Comparison of ENCODE assay signal across 23 mouse cellular contexts in genomic region chr5:24400362-24400761, GRCm38 (mm10). TPM values are rescaled to one million over a fixed set of nuclear protein-coding genes. Genes with fewer than 3 reads are reported as not detected.
DNase-seq lines count a peak whose midpoint lies in the region; ATAC-seq and TF ChIP-seq lines count a peak whose summit lies in the region.
"Had no signal": no experiment of that assay in that cellular context is flagged by ENCODE, and none has a peak within 500 bp of the region (broad histone marks: within the 10 kb centered on the region; RNA-seq: fewer than 3 reads in every experiment).

No protein-coding gene starts in this region.

- ATAC-seq in embryonic facial prominence, embryonic 11.5 days (replicated peaks; ENCODE audit: insufficient number of reproducible peaks, low FRiP score, low TSS enrichment, low read depth), result 0 out of 2 replicates have a peak, but pooled peaks have one; percentile 16
- ATAC-seq in hindbrain, postnatal 0 days, result 0 out of 2 replicates have a peak, but pooled peaks have one; percentile 1
- ATAC-seq: forebrain, embryonic 14.5 days; intestine, embryonic 16.5 days had no signal

- no peaks in the 10 kb centered on the region for H3K36me3 ChIP-seq in embryonic facial prominence, embryonic 11.5 days (replicated peaks; ENCODE audit: control insufficient read depth, insufficient read depth, low read depth, low read length)
- H3K36me3 ChIP-seq in embryonic facial prominence, embryonic 10.5 days (replicated peaks), result peaks cover 55% of the 10 kb centered on the region
- H3K36me3 ChIP-seq in hindbrain, postnatal 0 days (ENCODE audit: insufficient read depth, low read length), result peaks cover 6% of the 10 kb centered on the region
- H3K36me3 ChIP-seq in hindbrain, embryonic 10.5 days, result peaks cover 61% of the 10 kb centered on the region

- DNase-seq in cerebellum, adult 9-11 months, result peak; percentile 43
- no peak for DNase-seq in cerebellum, adult 2 months
- no peak for DNase-seq in embryonic facial prominence, embryonic 11.5 days (ENCODE audit: low spot score)
- DNase-seq in embryonic facial prominence, embryonic 10.5 days (ENCODE audit: low spot score), result no peak
- no peak for DNase-seq in hindbrain, postnatal 0 days (ENCODE audit: low spot score)
- no peak for DNase-seq in hindbrain, embryonic 10.5 days (ENCODE audit: low spot score)
- DNase-seq in frontal cortex, postnatal 36 days (ENCODE audit: low spot score in 2 of 2), result no peak
- DNase-seq: adrenal gland, postnatal 10 days; embryo, embryonic 11 days; gastrocnemius, postnatal 10 days; heart, adult 18-20 months; heart, postnatal 10 days; kidney, adult 2 months had no signal

- H3K9ac ChIP-seq in embryonic facial prominence, embryonic 11.5 days (replicated peaks; ENCODE audit: low read length), result no peak overlapping the region
- no peak overlapping the region for H3K9ac ChIP-seq in hindbrain, postnatal 0 days (replicated peaks; ENCODE audit: low read length)
- H3K9ac ChIP-seq: hindbrain, embryonic 14.5 days; kidney, embryonic 15.5 days had no signal

- H3K9me3 ChIP-seq in embryonic facial prominence, embryonic 11.5 days (replicated peaks; ENCODE audit: control insufficient read depth, low read length), result no peaks in the 10 kb centered on the region
- H3K9me3 ChIP-seq in embryonic facial prominence, embryonic 10.5 days, result no peaks in the 10 kb centered on the region
- H3K9me3 ChIP-seq in hindbrain, postnatal 0 days (ENCODE audit: low read length), result no peaks in the 10 kb centered on the region
- no peaks in the 10 kb centered on the region for H3K9me3 ChIP-seq in hindbrain, embryonic 10.5 days
- H3K9me3 ChIP-seq: forebrain, embryonic 10.5 days; heart, embryonic 10.5 days; kidney, embryonic 15.5 days had no signal

- 34% methylated on average over 11 of the region's 11 CpGs for WGBS in cerebellum, adult 2 months
- 83% methylated on average over 11 of the region's 11 CpGs for WGBS in embryonic facial prominence, embryonic 11.5 days
- 89% methylated on average over 11 of the region's 11 CpGs for WGBS in embryonic facial prominence, embryonic 10.5 days
- 85% methylated on average over 11 of the region's 11 CpGs for WGBS in hindbrain, postnatal 0 days
- 86% methylated on average over 11 of the region's 11 CpGs for WGBS in hindbrain, embryonic 10.5 days

- H3K27ac ChIP-seq in cerebellum, adult 2 months (ENCODE audit: insufficient read depth, low read length), result no peak overlapping the region
- H3K27ac ChIP-seq in embryonic facial prominence, embryonic 11.5 days (replicated peaks; ENCODE audit: low read depth, low read length), result no peak overlapping the region
- no peak overlapping the region for H3K27ac ChIP-seq in embryonic facial prominence, embryonic 10.5 days (replicated peaks)
- H3K27ac ChIP-seq in hindbrain, postnatal 0 days, result no peak overlapping the region
- no peak overlapping the region for H3K27ac ChIP-seq in hindbrain, embryonic 10.5 days
- H3K27ac ChIP-seq: forebrain, embryonic 10.5 days; heart, embryonic 10.5 days; hindbrain, embryonic 14.5 days; kidney, embryonic 15.5 days had no signal

- TF ChIP-seq CTCF in cerebellum, adult 2 months (IDR thresholded peaks at IDR 0.05; ENCODE audit: borderline replicate concordance, insufficient read depth, low read depth, low read length), result no peak
- no peak for TF ChIP-seq CTCF in hindbrain, postnatal 0 days (IDR thresholded peaks at IDR 0.05; ENCODE audit: low read depth)

- no peak overlapping the region for H3K4me2 ChIP-seq in embryonic facial prominence, embryonic 11.5 days (ENCODE audit: low read depth, low read length)
- H3K4me2 ChIP-seq in hindbrain, postnatal 0 days (ENCODE audit: low read depth, low read length), result no peak overlapping the region
- H3K4me2 ChIP-seq: hindbrain, embryonic 14.5 days; kidney, embryonic 15.5 days had no signal

- no peak for TF ChIP-seq POLR2A in cerebellum, adult 2 months (IDR thresholded peaks at IDR 0.05; ENCODE audit: borderline replicate concordance, insufficient read depth, low read length)

- no peaks in the 10 kb centered on the region for H3K27me3 ChIP-seq in cerebellum, adult 2 months (ENCODE audit: control insufficient read depth, insufficient read depth, low read length)
- no peaks in the 10 kb centered on the region for H3K27me3 ChIP-seq in embryonic facial prominence, embryonic 11.5 days (ENCODE audit: control insufficient read depth, insufficient read depth, low read length)
- H3K27me3 ChIP-seq in embryonic facial prominence, embryonic 10.5 days (replicated peaks; ENCODE audit: low read depth, poor library complexity, severe bottlenecking), result no peaks in the 10 kb centered on the region
- H3K27me3 ChIP-seq in hindbrain, postnatal 0 days (ENCODE audit: insufficient read depth, low read length), result no peaks in the 10 kb centered on the region
- no peaks in the 10 kb centered on the region for H3K27me3 ChIP-seq in hindbrain, embryonic 10.5 days (ENCODE audit: insufficient read depth, poor library complexity, severe bottlenecking)
- H3K27me3 ChIP-seq: kidney, embryonic 15.5 days had no signal

- H3K4me3 ChIP-seq in cerebellum, adult 2 months (replicated peaks; ENCODE audit: insufficient read depth, low read depth, low read length), result no peak overlapping the region
- no peak overlapping the region for H3K4me3 ChIP-seq in embryonic facial prominence, embryonic 11.5 days (ENCODE audit: low read depth, low read length)
- no peak overlapping the region for H3K4me3 ChIP-seq in embryonic facial prominence, embryonic 10.5 days
- no peak overlapping the region for H3K4me3 ChIP-seq in hindbrain, postnatal 0 days (ENCODE audit: low read length)
- H3K4me3 ChIP-seq in hindbrain, embryonic 10.5 days, result no peak overlapping the region
- H3K4me3 ChIP-seq: erythroblast, embryonic 14.5 days; forebrain, embryonic 10.5 days; heart, embryonic 10.5 days; kidney, embryonic 15.5 days had no signal

- H3K4me1 ChIP-seq in cerebellum, adult 2 months (ENCODE audit: control insufficient read depth, insufficient read depth, low read length), result peaks cover 25% of the 10 kb centered on the region
- H3K4me1 ChIP-seq in embryonic facial prominence, embryonic 11.5 days (ENCODE audit: control insufficient read depth, insufficient read depth, low read length), result no peaks in the 10 kb centered on the region; the same call in 1 of the 2 replicates
- H3K4me1 ChIP-seq in embryonic facial prominence, embryonic 10.5 days, result peaks cover 7% of the 10 kb centered on the region; the same call in 1 of the 2 replicates
- H3K4me1 ChIP-seq in hindbrain, postnatal 0 days (ENCODE audit: insufficient read depth, low read length), result no peaks in the 10 kb centered on the region
- H3K4me1 ChIP-seq in hindbrain, embryonic 10.5 days (replicated peaks), result peaks cover 8% of the 10 kb centered on the region; the same call in 1 of the 2 replicates

RNA-seq across cellular contexts. Expression of gene Abcb8, which starts 6.9 kb away (rescaled TPM):
- polyA plus RNA-seq in cerebellum, adult 2 months (2012; rRNA removed), result 51.8 and 53.5 TPM in 2 replicates
- polyA plus RNA-seq in embryonic facial prominence, embryonic 11.5 days (2014; fragmentation: Nextera tagmentation; extraction: Ambion mirVana), result 27.0 and 27.4 TPM in 2 replicates
- 53.6 and 57.2 TPM in 2 replicates for polyA plus RNA-seq in embryonic facial prominence, embryonic 10.5 days (2016; fragmentation: Nextera tagmentation; extraction: Ambion mirVana)
- 63.2 and 90.6 TPM in 2 replicates for total RNA-seq in hindbrain, postnatal 0 days (2014; rRNA removed)
- 41.9 and 43.5 TPM in 2 replicates for polyA plus RNA-seq in hindbrain, postnatal 0 days (2015; fragmentation: Nextera tagmentation; extraction: Ambion mirVana)
- polyA plus RNA-seq in hindbrain, embryonic 10.5 days (2016; fragmentation: Nextera tagmentation; extraction: Ambion mirVana), result 54.5 and 55.3 TPM in 2 replicates

RNA-seq across cellular contexts. Expression of gene Atg9b, which starts 8.4 kb away (rescaled TPM):
- 4.1 and 4.4 TPM in 2 replicates for polyA plus RNA-seq in cerebellum, adult 2 months (2012; rRNA removed)
- polyA plus RNA-seq in embryonic facial prominence, embryonic 11.5 days (2014; fragmentation: Nextera tagmentation; extraction: Ambion mirVana), result 0.18 and 0.21 TPM in 2 replicates
- polyA plus RNA-seq in embryonic facial prominence, embryonic 10.5 days (2016; fragmentation: Nextera tagmentation; extraction: Ambion mirVana), result 0.69 and 0.83 TPM in 2 replicates
- total RNA-seq in hindbrain, postnatal 0 days (2014; rRNA removed), result 8.8 and 9.8 TPM in 2 replicates
- polyA plus RNA-seq in hindbrain, postnatal 0 days (2015; fragmentation: Nextera tagmentation; extraction: Ambion mirVana), result 5.1 and 6.1 TPM in 2 replicates
- polyA plus RNA-seq in hindbrain, embryonic 10.5 days (2016; fragmentation: Nextera tagmentation; extraction: Ambion mirVana), result 0.21 and 0.75 TPM in 2 replicates

RNA-seq across cellular contexts. Expression of gene Asic3, which starts 12.8 kb away (rescaled TPM):
- 0.74 and 0.87 TPM in 2 replicates for polyA plus RNA-seq in cerebellum, adult 2 months (2012; rRNA removed)
- 0.42 and 0.45 TPM in 2 replicates for polyA plus RNA-seq in embryonic facial prominence, embryonic 11.5 days (2014; fragmentation: Nextera tagmentation; extraction: Ambion mirVana)
- polyA plus RNA-seq in embryonic facial prominence, embryonic 10.5 days (2016; fragmentation: Nextera tagmentation; extraction: Ambion mirVana), result 0.31 and 0.34 TPM in 2 replicates
- total RNA-seq in hindbrain, postnatal 0 days (2014; rRNA removed), result 0.37 and 1.9 TPM in 2 replicates
- polyA plus RNA-seq in hindbrain, postnatal 0 days (2015; fragmentation: Nextera tagmentation; extraction: Ambion mirVana), result 0.58 and 1.3 TPM in 2 replicates
- 0.20 and 0.54 TPM in 2 replicates for polyA plus RNA-seq in hindbrain, embryonic 10.5 days (2016; fragmentation: Nextera tagmentation; extraction: Ambion mirVana)
- total RNA-seq: common myeloid progenitor, adult 5-6 weeks; heart, adult 18-20 months; hematopoietic stem cell, adult 5-6 weeks had no signal
- polyA plus RNA-seq: erythroblast, embryonic 14.5 days; forebrain, embryonic 10.5 days; forebrain, embryonic 14.5 days; heart, embryonic 14.5 days had no signal

RNA-seq across cellular contexts. Expression of gene Cdk5, which starts 23.0 kb away (rescaled TPM):
- polyA plus RNA-seq in cerebellum, adult 2 months (2012; rRNA removed), result 221 and 222 TPM in 2 replicates
- polyA plus RNA-seq in embryonic facial prominence, embryonic 11.5 days (2014; fragmentation: Nextera tagmentation; extraction: Ambion mirVana), result 49.9 and 50.8 TPM in 2 replicates
- polyA plus RNA-seq in embryonic facial prominence, embryonic 10.5 days (2016; fragmentation: Nextera tagmentation; extraction: Ambion mirVana), result 46.9 and 50.7 TPM in 2 replicates
- 81.0 and 87.7 TPM in 2 replicates for total RNA-seq in hindbrain, postnatal 0 days (2014; rRNA removed)
- polyA plus RNA-seq in hindbrain, postnatal 0 days (2015; fragmentation: Nextera tagmentation; extraction: Ambion mirVana), result 151 and 158 TPM in 2 replicates
- polyA plus RNA-seq in hindbrain, embryonic 10.5 days (2016; fragmentation: Nextera tagmentation; extraction: Ambion mirVana), result 46.4 and 61.4 TPM in 2 replicates

RNA-seq across cellular contexts. Expression of gene Slc4a2, which starts 23.3 kb away (rescaled TPM):
- 81.3 and 88.0 TPM in 2 replicates for polyA plus RNA-seq in cerebellum, adult 2 months (2012; rRNA removed)
- 16.5 and 20.6 TPM in 2 replicates for polyA plus RNA-seq in embryonic facial prominence, embryonic 11.5 days (2014; fragmentation: Nextera tagmentation; extraction: Ambion mirVana)
- polyA plus RNA-seq in embryonic facial prominence, embryonic 10.5 days (2016; fragmentation: Nextera tagmentation; extraction: Ambion mirVana), result 35.1 and 38.4 TPM in 2 replicates
- 41.5 and 44.4 TPM in 2 replicates for total RNA-seq in hindbrain, postnatal 0 days (2014; rRNA removed)
- 17.1 and 17.8 TPM in 2 replicates for polyA plus RNA-seq in hindbrain, postnatal 0 days (2015; fragmentation: Nextera tagmentation; extraction: Ambion mirVana)
- polyA plus RNA-seq in hindbrain, embryonic 10.5 days (2016; fragmentation: Nextera tagmentation; extraction: Ambion mirVana), result 33.5 and 39.7 TPM in 2 replicates
